Mouse (Mus musculus) heart, embryonic 14.5 days (tissue): Measurements from ENCODE around the gene Mapk8ip1. TPM values are rescaled to one million over a fixed set of nuclear protein-coding genes. Genes with fewer than 3 reads are reported as not detected.

Experiments
- ATAC-seq: fragments of 200-750 bp; cut with Nextera tagmentation; 2 replicates; pipeline ENCODE4 v1.8.0; 2017; ENCODE audit warnings: low read depth, moderate TSS enrichment; ENCODE audit not compliant: insufficient number of reproducible peaks, insufficient read depth, low FRiP score
- H3K27ac ChIP-seq, 2 experiments: fragments of 200-500 bp in 1 of 2; fragments of 300-500 bp in 1 of 2; sonication (generic) in 1 of 2; replicated peaks in 1 of 2; 2 replicates each; pipeline ENCODE4 v1.5.1; 2012 to 2014; ENCODE audit warnings: low read depth in 2 of 2, low read length in 2 of 2, control low read depth in 1 of 2, mild to moderate bottlenecking in 1 of 2, mixed read lengths in 1 of 2; ENCODE audit not compliant: control insufficient read depth in 1 of 2, insufficient read depth in 1 of 2
- H3K27me3 ChIP-seq: fragments of 300-500 bp; sonication (generic); 2 replicates; pipeline ENCODE4 v1.6.1; 2014; ENCODE audit warnings: mild to moderate bottlenecking, low read length, control low read depth; ENCODE audit not compliant: control insufficient read depth, insufficient read depth
- H3K36me3 ChIP-seq: fragments of 300-500 bp; sonication (generic); 2 replicates; pipeline ENCODE4 v1.6.1; 2014; ENCODE audit warnings: mild to moderate bottlenecking, control low read depth, low read length, mixed read lengths; ENCODE audit not compliant: control insufficient read depth, insufficient read depth
- H3K4me1 ChIP-seq, 2 experiments: fragments of 200-500 bp in 1 of 2; fragments of 300-500 bp in 1 of 2; sonication (generic) in 1 of 2; 2 replicates each; pipeline ENCODE4 v1.6.1; 2012 to 2014; ENCODE audit warnings: low read length in 2 of 2, control low read depth in 1 of 2, mixed read lengths in 1 of 2; ENCODE audit not compliant: control insufficient read depth in 2 of 2, insufficient read depth in 2 of 2
- H3K4me2 ChIP-seq: fragments of 300-500 bp; sonication (generic); 2 replicates; pipeline ENCODE4 v1.6.1; 2014; ENCODE audit warnings: mild to moderate bottlenecking, low read length
- H3K4me3 ChIP-seq, 2 experiments: fragments of 200-500 bp in 1 of 2; fragments of 300-500 bp in 1 of 2; sonication (generic) in 1 of 2; 2 replicates each; pipeline ENCODE4 v1.5.1; 2012 to 2014; ENCODE audit warnings: low read length in 2 of 2, mild to moderate bottlenecking in 2 of 2, control low read depth in 1 of 2, low read depth in 1 of 2, moderate library complexity in 1 of 2; ENCODE audit not compliant: control insufficient read depth in 1 of 2, insufficient read depth in 1 of 2
- H3K9ac ChIP-seq: fragments of 300-500 bp; sonication (generic); 2 replicates; pipeline ENCODE4 v1.6.1; 2014; ENCODE audit warnings: mild to moderate bottlenecking, low read length
- H3K9me3 ChIP-seq: fragments of 300-500 bp; sonication (generic); 2 replicates; pipeline ENCODE4 v1.6.1; 2016; ENCODE audit warnings: low read length, control low read depth; ENCODE audit not compliant: control insufficient read depth
- WGBS: fragments of 180-500 bp; shearing (Covaris S2); extraction: QIAGEN DNeasy Blood & Tissue Kit; methylation state at CpG from one replicate; pipeline ENCODE4 v1.1.7; 2014; 5-methylcytosine and 5-hydroxymethylcytosine counted together
- polyA plus RNA-seq: library from polyadenylated mRNA; unstranded; fragments of >200 nt; fragmentation: Nextera tagmentation; extraction: Ambion mirVana; gene quantifications from 2 replicates; pipeline ENCODE4 v1.2.1, GENCODE M21; 2014

Gene Mapk8ip1
- polyA plus RNA-seq, 1 experiment from 2014 or later = 2.9 TPM

GRCm38 (mm10) chr2:92440432-92440831 is 39.4 kb upstream of the Mapk8ip1 start:
- peaks cover 3% of the 10 kb centered on the region; the same call in 1 of the 2 replicates for H3K27me3 ChIP-seq
- H3K4me1 ChIP-seq = peaks cover 5 to 13% of the 10 kb centered on the region in 2 experiments; a peak in 3 of 4 replicates
- H3K9ac ChIP-seq = no peak overlapping the region
- H3K36me3 ChIP-seq = no peaks in the 10 kb centered on the region
- peaks cover 3% of the 10 kb centered on the region; the same call in 1 of the 2 replicates for H3K9me3 ChIP-seq
- H3K4me2 ChIP-seq = no peak overlapping the region
- no peak overlapping the region for H3K27ac ChIP-seq
- ATAC-seq = no peak
- no peak overlapping the region for H3K4me3 ChIP-seq
- 62% methylated on average over 6 of the region's 6 CpGs for WGBS

DNA sequence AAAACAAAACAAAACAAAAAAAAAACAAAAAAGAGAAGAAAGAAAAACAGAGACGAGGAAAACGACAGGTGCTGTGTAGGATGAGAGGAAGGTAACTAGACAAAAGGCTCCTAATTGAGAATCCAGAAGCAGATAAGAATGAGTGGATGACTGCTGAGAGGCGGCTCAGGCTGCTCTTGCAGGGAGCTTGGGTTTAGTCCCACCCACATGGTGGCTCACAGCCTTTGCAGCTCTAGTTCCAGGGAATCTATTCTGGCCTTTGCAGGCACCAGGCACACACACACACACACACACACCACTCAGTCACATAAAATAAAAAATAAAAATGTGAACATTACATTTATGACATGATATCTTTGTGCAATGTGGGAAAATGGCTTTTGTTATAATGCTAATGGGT is 37.5 kb upstream of the Mapk8ip1 start:
- H3K27me3 ChIP-seq = peaks cover 6% of the 10 kb centered on the region
- H3K36me3 ChIP-seq = no peaks in the 10 kb centered on the region
- H3K4me1 ChIP-seq = peaks cover 5 to 16% of the 10 kb centered on the region in 2 experiments; a peak in 3 of 4 replicates
- H3K27ac ChIP-seq = no peak overlapping the region
- no peak for ATAC-seq
- no peak overlapping the region for H3K9ac ChIP-seq
- no peak overlapping the region for H3K4me2 ChIP-seq
- 44% methylated on average over 3 of the region's 3 CpGs for WGBS
- peaks cover 3% of the 10 kb centered on the region; the same call in 1 of the 2 replicates for H3K9me3 ChIP-seq
- no peak overlapping the region for H3K4me3 ChIP-seq

DNA sequence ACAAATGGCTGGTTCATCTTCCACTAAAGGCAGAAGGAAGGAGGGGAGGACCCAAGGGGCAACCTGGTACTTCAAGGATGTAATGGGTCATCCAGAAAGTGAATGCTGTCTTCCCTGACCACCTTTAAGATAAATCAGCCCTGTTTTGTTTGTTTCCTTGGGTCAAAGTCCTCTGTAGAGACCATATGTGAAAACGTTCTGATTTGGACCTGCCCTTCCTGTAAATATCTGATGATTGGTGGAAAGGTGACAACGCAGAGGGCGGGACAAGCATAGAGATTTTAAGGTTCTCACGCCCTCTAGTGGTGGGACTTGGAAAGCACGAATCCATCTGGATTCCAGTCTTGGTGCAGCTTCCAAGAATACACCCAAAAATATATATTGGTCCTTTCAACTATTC is 36.8 kb upstream of the Mapk8ip1 start:
- Histone ChIP-seq H3K4me3 (no peak overlapping the region), H3K4me1 (peaks cover 7 to 21% of the 10 kb centered on the region in 2 experiments), H3K9ac (no peak overlapping the region), H3K36me3 (no peaks in the 10 kb centered on the region), H3K27ac (no peak overlapping the region), H3K4me2 (peak overlapping the region; percentile 50), H3K9me3 (peaks cover 3% of the 10 kb centered on the region; the same call in 1 of the 2 replicates), H3K27me3 (peaks cover 6% of the 10 kb centered on the region)
- ATAC-seq = no peak
- WGBS = under 1% methylated on average over 5 of the region's 5 CpGs

DNA sequence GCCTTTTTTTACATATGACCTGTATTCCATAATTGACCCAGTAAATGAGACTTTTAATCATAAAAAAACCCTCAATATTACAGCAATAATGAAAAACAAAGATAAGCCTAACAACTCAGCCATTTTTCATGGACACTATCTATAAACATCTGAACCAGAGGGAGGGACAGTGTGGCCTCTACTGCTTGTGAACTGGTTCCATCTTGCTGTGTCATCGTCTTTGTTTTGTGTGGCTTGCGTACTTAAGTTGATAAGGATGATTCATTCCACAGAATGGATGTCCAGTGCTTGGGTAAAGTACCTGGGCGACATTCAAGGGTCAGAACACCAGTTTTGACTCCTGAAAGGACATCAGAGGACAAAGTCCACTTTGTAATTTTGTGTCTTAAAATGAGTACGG is 36.3 kb upstream of the Mapk8ip1 start:
- H3K4me2 ChIP-seq = no peak overlapping the region
- 70% methylated on average over 4 of the region's 4 CpGs for WGBS
- ATAC-seq = no peak
- H3K9me3 ChIP-seq = peaks cover 3% of the 10 kb centered on the region; the same call in 1 of the 2 replicates
- H3K27ac ChIP-seq = no peak overlapping the region
- no peak overlapping the region for H3K4me3 ChIP-seq
- no peak overlapping the region for H3K9ac ChIP-seq
- H3K36me3 ChIP-seq = no peaks in the 10 kb centered on the region
- H3K27me3 ChIP-seq = peaks cover 6% of the 10 kb centered on the region
- peaks cover 9 to 22% of the 10 kb centered on the region in 2 experiments for H3K4me1 ChIP-seq

DNA sequence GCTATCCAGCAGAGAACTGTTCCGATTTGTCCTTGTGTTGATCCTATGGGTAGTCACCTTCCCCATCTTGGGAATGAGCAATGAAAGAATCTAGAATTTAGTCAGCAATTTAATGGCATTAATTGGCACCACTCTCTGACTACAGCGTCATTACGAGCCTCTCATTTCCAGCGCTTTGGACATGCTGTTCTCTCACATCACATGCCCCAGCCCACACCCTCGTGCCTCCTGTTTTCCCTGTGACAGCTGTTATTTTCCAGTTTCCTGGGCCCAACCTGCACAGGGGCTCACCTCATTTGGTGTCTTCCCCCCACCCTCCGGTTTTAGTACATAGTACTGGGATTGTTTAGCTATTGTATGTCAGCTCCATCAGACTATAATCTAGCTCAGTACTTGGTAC is 34.0 kb upstream of the Mapk8ip1 start:
- ATAC-seq = no peak
- H3K4me2 ChIP-seq = peak overlapping the region; percentile 93; the same call in 1 of the 2 replicates
- H3K4me3 ChIP-seq = no peak overlapping the region
- H3K27me3 ChIP-seq = peaks cover 6% of the 10 kb centered on the region
- H3K36me3 ChIP-seq = no peaks in the 10 kb centered on the region
- peaks cover 3% of the 10 kb centered on the region; the same call in 1 of the 2 replicates for H3K9me3 ChIP-seq
- H3K27ac ChIP-seq = no peak overlapping the region
- WGBS = 48% methylated on average over 6 of the region's 6 CpGs
- peaks cover 23 to 37% of the 10 kb centered on the region in 2 experiments for H3K4me1 ChIP-seq
- H3K9ac ChIP-seq = no peak overlapping the region

- Histone ChIP-seq H3K4me3 (peak overlapping the region; percentile 47 to 76), H3K27ac (no peak overlapping the region), H3K36me3 (no peaks in the 10 kb centered on the region), H3K4me2 (peak overlapping the region; percentile 93), H3K27me3 (peaks cover 6% of the 10 kb centered on the region), H3K4me1 (peaks cover 30 to 44% of the 10 kb centered on the region in 2 experiments), H3K9me3 (peaks cover 3% of the 10 kb centered on the region; the same call in 1 of the 2 replicates), H3K9ac (peak overlapping the region; percentile 38)
- ATAC-seq = no peak
- 8% methylated on average over 12 of the region's 12 CpGs for WGBS
Measured at GRCm38 (mm10) chr2:92434375-92434745, 33.3 kb upstream of the Mapk8ip1 start.

- peak within 1 kb of the TSS; percentile 76 to 93 for H3K4me3 ChIP-seq
- WGBS = under 1% methylated on average over 76 of the region's 76 CpGs
- H3K9ac ChIP-seq = peak within 1 kb of the TSS; percentile 88
- H3K27ac ChIP-seq = peak within 1 kb of the TSS; percentile 53 to 56; a peak in 3 of 4 replicates
- peak within 1 kb of the TSS; percentile 93 for H3K4me2 ChIP-seq
- no peaks in the 10 kb centered on the region for H3K36me3 ChIP-seq
- peaks cover 6% of the 10 kb centered on the region for H3K27me3 ChIP-seq
- peaks cover 32 to 46% of the 10 kb centered on the region in 2 experiments for H3K4me1 ChIP-seq
- peaks cover 3% of the 10 kb centered on the region; the same call in 1 of the 2 replicates for H3K9me3 ChIP-seq
- ATAC-seq = peak; percentile 99
Measured at GRCm38 (mm10) chr2:92433578-92434374, 32.7 kb upstream of the Mapk8ip1 start, which contains the start of gene Cry2. Gene Cry2, minus strand, starts transcription at chr2:92434043.
